Mouse (Mus musculus) hindbrain, postnatal 0 days (tissue): ENCODE data around the gene Thrb. TPM values are rescaled to one million over a fixed set of nuclear protein-coding genes. Genes with fewer than 3 reads are reported as not detected.

Experiments used
- ATAC-seq: fragments of 200-750 bp; cut with Nextera tagmentation; 2 replicates; pipeline ENCODE4 v1.8.0; 2017; ENCODE audit warnings: mild to moderate bottlenecking, moderate TSS enrichment, moderate library complexity
- DNase-seq: peaks from one replicate; pipeline ENCODE4 v3.0.0-alpha.2; 2015; ENCODE audit warnings: low spot score
- H3K27ac ChIP-seq: fragments of 300-500 bp; sonication (generic); 2 replicates; pipeline ENCODE4 v1.5.1; 2014; ENCODE audit warnings: mild to moderate bottlenecking
- H3K27me3 ChIP-seq: fragments of 300-500 bp; sonication (generic); 2 replicates; pipeline ENCODE4 v1.6.1; 2014; ENCODE audit warnings: low read length, mixed read lengths; ENCODE audit not compliant: insufficient read depth
- H3K36me3 ChIP-seq: fragments of 300-500 bp; sonication (generic); 2 replicates; pipeline ENCODE4 v1.6.1; 2014; ENCODE audit warnings: low read length, mixed read lengths; ENCODE audit not compliant: insufficient read depth
- H3K4me1 ChIP-seq: fragments of 300-500 bp; sonication (generic); 2 replicates; pipeline ENCODE4 v1.6.1; 2014; ENCODE audit warnings: antibody characterized with exemption, low read length, mixed read lengths; ENCODE audit not compliant: insufficient read depth
- H3K4me2 ChIP-seq: fragments of 300-500 bp; sonication (generic); 2 replicates; pipeline ENCODE4 v1.6.1; 2014; ENCODE audit warnings: low read depth, mild to moderate bottlenecking, low read length, moderate library complexity, mixed read lengths
- H3K4me3 ChIP-seq: fragments of 300-500 bp; sonication (generic); 2 replicates; pipeline ENCODE4 v1.5.1; 2014; ENCODE audit warnings: low read length
- H3K9ac ChIP-seq: fragments of 300-500 bp; sonication (generic); replicated peaks from 2 replicates; pipeline ENCODE4 v1.6.1; 2014; ENCODE audit warnings: mild to moderate bottlenecking, low read length, moderate library complexity, mixed read lengths
- H3K9me3 ChIP-seq: fragments of 300-500 bp; sonication (generic); 2 replicates; pipeline ENCODE4 v1.6.1; 2016; ENCODE audit warnings: low read length, mixed read lengths
- CTCF ChIP-seq: IDR thresholded peaks from 2 replicates; pipeline ENCODE4 v1.5.1; 2016; ENCODE audit warnings: antibody characterized with exemption, control low read depth, low read depth
- WGBS: fragments of 180-500 bp; shearing (Covaris S2); extraction: QIAGEN DNeasy Blood & Tissue Kit; methylation state at CpG from one replicate; pipeline ENCODE4 v1.1.7; 2014; 5-methylcytosine and 5-hydroxymethylcytosine counted together
- polyA plus RNA-seq: library from polyadenylated mRNA; unstranded; fragments of >200 nt; fragmentation: Nextera tagmentation; extraction: Ambion mirVana; gene quantifications from 2 replicates; pipeline ENCODE4 v1.2.1, GENCODE M21; 2015
- total RNA-seq: library from RNA; depleted of rRNA; stranded (reverse); fragments of >200 nt; gene quantifications from 2 replicates; pipeline ENCODE4 v1.2.3, GENCODE M21; 2014

The Thrb gene
- total and polyA plus RNA-seq, 2 experiments from 2014 or later, result 2.8 to 5.3 TPM

DNA sequence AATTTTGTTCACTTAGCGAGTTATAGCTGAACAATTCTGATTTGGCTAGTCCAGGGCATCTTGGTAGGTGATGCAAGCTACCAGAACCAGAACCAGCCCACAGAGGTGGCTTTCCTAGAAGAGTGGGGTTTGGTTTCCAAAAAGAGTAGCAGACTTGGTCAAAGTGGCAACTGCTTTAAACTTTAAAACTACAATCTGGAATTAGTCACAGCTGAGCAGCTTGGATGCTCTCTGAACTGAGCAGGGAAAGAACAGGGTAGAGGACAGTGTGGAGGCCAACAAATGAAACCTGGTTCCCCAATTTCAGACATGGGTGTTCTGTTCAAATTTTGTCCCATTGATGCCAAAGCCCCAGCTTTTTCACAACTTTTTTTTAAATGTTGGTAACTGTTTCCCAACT lies 93.4 kb downstream of the Thrb start:
- no peaks in the 10 kb centered on the region for H3K36me3 ChIP-seq
- no peak for DNase-seq
- no peak overlapping the region for H3K9ac ChIP-seq
- no peaks in the 10 kb centered on the region for H3K9me3 ChIP-seq
- no peak overlapping the region for H3K4me2 ChIP-seq
- ATAC-seq, result no peak
- WGBS, result 93% methylated on average over 1 of the region's 1 CpGs
- H3K4me3 ChIP-seq, result no peak overlapping the region
- no peak overlapping the region for H3K27ac ChIP-seq
- TF ChIP-seq CTCF, result no peak
- H3K4me1 ChIP-seq, result no peaks in the 10 kb centered on the region
- no peaks in the 10 kb centered on the region for H3K27me3 ChIP-seq

DNA sequence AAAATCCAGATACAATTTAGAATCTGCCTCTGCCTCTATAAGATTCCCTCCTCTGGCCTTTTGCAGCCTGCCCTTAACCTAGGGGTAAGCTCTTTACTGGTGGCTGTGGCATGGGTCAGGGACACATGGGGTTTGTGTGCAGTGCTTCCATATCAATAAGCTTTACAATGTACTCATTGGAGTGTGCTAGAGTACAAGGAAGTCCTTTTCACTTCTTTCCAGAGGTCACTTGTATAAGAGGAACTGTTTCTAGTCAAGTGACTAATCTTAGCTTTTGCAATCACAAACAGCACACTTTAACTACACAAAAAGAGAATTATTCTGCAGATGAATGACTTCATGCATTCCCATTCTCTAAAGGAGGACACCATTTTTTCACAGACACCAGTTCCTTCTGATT lies 96.7 kb downstream of the Thrb start:
- Histone ChIP-seq H3K9ac (no peak overlapping the region), H3K4me2 (no peak overlapping the region), H3K4me3 (no peak overlapping the region), H3K4me1 (no peaks in the 10 kb centered on the region), H3K9me3 (no peaks in the 10 kb centered on the region), H3K36me3 (no peaks in the 10 kb centered on the region), H3K27me3 (no peaks in the 10 kb centered on the region), H3K27ac (no peak overlapping the region)
- ATAC-seq (no peak), DNase-seq (no peak)
- no peak for TF ChIP-seq CTCF

DNA sequence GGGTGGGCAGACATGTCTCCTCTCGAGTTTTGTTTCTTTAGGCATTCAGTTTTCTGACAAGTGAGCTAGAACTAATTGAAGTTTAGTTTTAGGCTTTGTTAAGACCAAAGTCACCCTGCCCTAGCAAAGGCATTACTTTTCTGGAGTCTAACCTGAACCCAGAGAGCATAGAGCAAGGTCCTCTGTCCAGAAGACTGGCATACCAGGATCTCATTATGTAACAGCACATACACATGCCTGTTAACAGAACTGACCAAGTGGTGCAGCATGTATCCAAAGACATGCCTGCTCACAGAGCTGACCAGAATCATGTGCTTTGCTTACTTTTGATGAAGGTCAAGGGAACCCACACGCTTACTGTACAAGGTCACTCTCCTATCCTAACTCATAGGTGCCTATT lies 107.9 kb downstream of the Thrb start:
- no peak for TF ChIP-seq CTCF
- Histone ChIP-seq H3K36me3 (no peaks in the 10 kb centered on the region), H3K27ac (no peak overlapping the region), H3K27me3 (no peaks in the 10 kb centered on the region), H3K9me3 (no peaks in the 10 kb centered on the region), H3K9ac (no peak overlapping the region), H3K4me1 (no peaks in the 10 kb centered on the region), H3K4me3 (no peak overlapping the region), H3K4me2 (no peak overlapping the region)
- DNase-seq (no peak), ATAC-seq (no peak)
- 67% methylated on average over 2 of the region's 2 CpGs for WGBS

DNA sequence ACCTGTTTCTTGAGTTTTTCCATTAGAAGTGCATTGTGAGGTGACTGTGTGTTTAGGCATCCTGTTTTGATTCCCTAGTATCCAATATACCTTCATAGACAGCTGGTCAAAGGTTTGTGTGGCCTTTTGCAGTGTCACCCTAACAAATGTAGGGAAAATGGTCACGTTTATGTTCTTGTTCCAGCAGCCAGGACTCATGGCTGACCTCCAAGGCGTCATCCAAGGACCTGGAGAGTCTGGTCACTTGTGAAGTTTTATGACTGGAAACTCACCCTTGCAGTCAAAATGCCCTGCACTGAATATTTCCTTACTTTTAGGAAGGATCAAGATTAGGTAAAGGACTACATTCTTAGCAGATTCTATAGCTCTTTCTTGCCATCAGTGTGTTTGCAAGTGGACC lies 114.3 kb downstream of the Thrb start:
- Histone ChIP-seq H3K27ac (no peak overlapping the region), H3K36me3 (no peaks in the 10 kb centered on the region), H3K27me3 (no peaks in the 10 kb centered on the region), H3K9me3 (no peaks in the 10 kb centered on the region), H3K4me2 (no peak overlapping the region), H3K4me3 (no peak overlapping the region), H3K4me1 (no peaks in the 10 kb centered on the region), H3K9ac (no peak overlapping the region)
- ATAC-seq (no peak), DNase-seq (no peak)
- no peak for TF ChIP-seq CTCF
- WGBS, result 73% methylated on average over 2 of the region's 2 CpGs

DNA sequence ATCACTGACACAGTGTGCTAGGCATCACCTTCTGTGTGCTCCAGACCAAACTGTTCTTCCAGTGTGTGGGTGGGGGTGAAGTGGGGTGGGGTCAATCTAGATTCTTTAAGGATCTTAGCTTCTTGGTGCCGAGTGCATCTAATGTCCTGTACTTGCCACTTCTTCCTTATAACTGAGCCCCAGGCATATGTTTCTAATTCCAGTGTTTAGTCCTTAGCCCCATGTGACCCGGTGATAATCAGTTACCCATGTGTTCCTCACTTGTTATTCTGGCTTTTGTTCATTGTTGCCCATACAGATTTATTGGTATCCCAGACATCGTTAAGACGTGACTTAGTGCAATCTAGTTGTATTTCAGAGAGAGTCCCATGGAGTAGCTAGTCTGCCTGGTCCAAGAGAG lies 121.9 kb downstream of the Thrb start:
- Histone ChIP-seq H3K4me1 (no peaks in the 10 kb centered on the region), H3K9ac (no peak overlapping the region), H3K4me3 (no peak overlapping the region), H3K9me3 (no peaks in the 10 kb centered on the region), H3K27ac (no peak overlapping the region), H3K4me2 (no peak overlapping the region), H3K27me3 (no peaks in the 10 kb centered on the region), H3K36me3 (no peaks in the 10 kb centered on the region)
- no peak for TF ChIP-seq CTCF
- 81% methylated on average over 4 of the region's 4 CpGs for WGBS
- DNase-seq (no peak), ATAC-seq (no peak)

DNA sequence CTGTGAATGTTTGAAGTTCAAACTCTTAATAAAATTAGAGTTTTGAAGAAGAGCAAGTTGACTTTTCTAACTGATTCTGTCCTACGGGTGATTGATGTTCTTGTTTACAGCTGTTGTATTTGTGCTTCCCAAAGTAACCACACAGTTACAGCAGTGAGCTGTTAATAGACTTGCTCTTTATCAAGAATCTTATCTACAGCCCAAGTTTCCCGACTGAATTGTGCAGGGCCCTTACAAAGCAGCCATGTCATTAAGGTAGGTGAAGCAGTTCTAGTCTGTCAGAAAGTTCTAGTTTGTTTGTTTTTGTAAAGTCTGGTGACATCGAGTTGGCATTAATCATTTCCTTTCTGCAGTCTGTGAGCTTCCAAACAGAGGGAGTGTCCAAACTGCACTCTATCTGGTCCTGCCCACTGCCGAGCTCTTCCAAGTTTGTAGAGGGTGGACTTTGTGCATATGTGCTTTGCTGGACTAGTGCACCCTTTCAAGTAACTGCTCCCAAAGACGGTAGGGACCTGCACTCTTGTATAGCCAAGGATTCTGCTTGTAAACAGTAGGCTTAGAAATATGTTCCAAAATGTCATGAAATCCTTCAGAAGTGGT lies 124.2 kb downstream of the Thrb start:
- Histone ChIP-seq H3K4me1 (no peaks in the 10 kb centered on the region), H3K4me3 (no peak overlapping the region), H3K4me2 (no peak overlapping the region), H3K27ac (no peak overlapping the region), H3K9ac (no peak overlapping the region), H3K9me3 (no peaks in the 10 kb centered on the region), H3K27me3 (no peaks in the 10 kb centered on the region), H3K36me3 (no peaks in the 10 kb centered on the region)
- DNase-seq (no peak), ATAC-seq (no peak)
- no peak for TF ChIP-seq CTCF
- 74% methylated on average over 5 of the region's 5 CpGs for WGBS

DNA sequence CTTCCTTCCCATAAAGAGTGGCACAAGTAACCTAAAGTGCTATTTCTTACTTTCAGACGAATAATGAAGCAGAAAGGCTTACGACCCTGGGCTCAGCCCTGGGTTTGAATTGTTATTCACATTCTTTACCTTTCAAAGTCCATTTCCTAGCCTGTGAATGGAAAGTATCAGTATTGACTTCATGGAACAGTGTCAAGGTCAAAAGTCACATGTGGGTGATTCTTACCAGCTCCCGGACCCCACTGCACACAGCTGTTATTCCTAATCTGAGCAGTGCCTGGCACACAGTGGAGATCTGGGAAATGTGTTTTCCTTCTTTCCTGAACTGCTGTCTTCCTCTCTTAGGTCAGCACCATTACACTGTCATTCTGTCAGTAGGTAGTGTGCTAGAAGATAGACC lies 125.3 kb downstream of the Thrb start:
- Histone ChIP-seq H3K27ac (no peak overlapping the region), H3K4me1 (no peaks in the 10 kb centered on the region), H3K36me3 (no peaks in the 10 kb centered on the region), H3K4me2 (no peak overlapping the region), H3K9me3 (no peaks in the 10 kb centered on the region), H3K4me3 (no peak overlapping the region), H3K9ac (no peak overlapping the region), H3K27me3 (no peaks in the 10 kb centered on the region)
- WGBS, result 46% methylated on average over 3 of the region's 3 CpGs
- ATAC-seq, result no peak
- no peak for DNase-seq
- no peak for TF ChIP-seq CTCF
